7 mouse cellular contexts compared by ENCODE assay signal in the genomic region with DNA sequence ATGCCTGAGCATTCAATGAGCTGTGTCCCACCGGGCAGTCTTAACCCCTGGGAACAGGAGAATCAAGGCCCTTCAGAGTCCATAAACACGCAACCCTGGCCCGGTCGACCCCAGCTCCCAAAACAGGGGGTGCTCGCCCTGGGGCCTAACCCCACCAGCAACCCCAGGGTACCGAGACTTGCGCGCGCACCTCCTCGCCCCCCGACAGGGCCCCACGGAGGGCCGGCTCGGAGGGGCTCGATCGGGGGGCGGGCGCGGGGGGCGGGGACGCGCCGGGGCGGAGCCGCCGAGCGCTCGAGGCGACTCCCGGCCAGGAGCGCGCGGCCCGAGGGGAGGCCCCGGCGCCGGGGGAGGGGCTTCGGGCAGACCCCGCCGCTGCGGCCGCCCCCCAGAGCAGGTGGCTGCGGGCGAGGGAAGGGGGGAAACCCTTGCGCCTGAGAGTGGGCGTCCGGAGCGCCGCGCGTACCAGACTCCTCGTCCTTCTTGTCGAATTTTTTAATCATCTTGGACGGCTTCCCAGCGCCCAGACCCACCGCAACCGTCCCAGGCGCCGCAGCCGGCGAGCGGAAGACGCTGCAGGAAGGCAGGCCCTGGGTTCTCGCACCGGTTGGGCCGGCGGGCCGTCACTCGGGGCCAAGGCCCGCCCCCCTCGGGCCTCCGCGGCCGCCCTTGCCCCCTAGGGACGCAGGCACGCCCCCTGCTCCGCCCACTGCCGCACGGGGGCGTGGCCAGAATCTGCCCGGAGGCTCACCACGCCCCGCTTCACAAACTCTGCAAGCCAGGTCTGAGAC. TPM values are rescaled to one million over a fixed set of nuclear protein-coding genes. Genes with fewer than 3 reads are reported as not detected.
DNase-seq lines count a peak whose midpoint lies in the region; ATAC-seq lines count a peak whose summit lies in the region.

Gene Copg2, minus strand, starts transcription at position 600 of the 791 bp plus-strand sequence.

- H3K27ac ChIP-seq in intestine, embryonic 16.5 days (ENCODE audit: low read length): peak within 1 kb of the TSS; percentile 95
- peak within 1 kb of the TSS; percentile 97 for H3K27ac ChIP-seq in midbrain, embryonic 11.5 days (ENCODE audit: low read depth, low read length)

- intact Hi-C loops in left cerebral cortex, postnatal 36 days (cut with DNase I): loop anchor here (10.0 kb wide), 1 partner anchor 492 kb away; the partner anchor contains the start of gene Klhdc10

- DNase-seq in adrenal gland, adult 2 months: peak; percentile 97
- DNase-seq in embryo, embryonic 11.5 days (ENCODE audit: low read depth, low spot score): peak; percentile 91
- DNase-seq in gastrocnemius, postnatal 4 days (ENCODE audit: low spot score in 2 of 2): peak; percentile 95
- DNase-seq in left cerebral cortex, postnatal 36 days (ENCODE audit: low spot score in 2 of 2): peak; percentile 93 to 96
- peak; percentile 100 for DNase-seq in midbrain, embryonic 11.5 days (ENCODE audit: low spot score, missing footprints)
- peak; percentile 92 for DNase-seq in skeletal muscle tissue, adult 2 months (ENCODE audit: low read depth, low spot score)

- under 1% methylated on average over 65 of the region's 83 CpGs for WGBS in intestine, embryonic 16.5 days
- under 1% methylated on average over 64 of the region's 83 CpGs for WGBS in midbrain, embryonic 11.5 days

- H3K4me3 ChIP-seq in intestine, embryonic 16.5 days (ENCODE audit: low read length): peak within 1 kb of the TSS; percentile 78
- peak within 1 kb of the TSS; percentile 82 for H3K4me3 ChIP-seq in midbrain, embryonic 11.5 days (ENCODE audit: low read depth, low read length)

- H3K4me1 ChIP-seq in intestine, embryonic 16.5 days (ENCODE audit: control insufficient read depth, insufficient read depth, low read length): peaks cover 3% of the 10 kb centered on the region; the same call in 1 of the 2 replicates
- H3K4me1 ChIP-seq in midbrain, embryonic 11.5 days (ENCODE audit: control insufficient read depth, insufficient read depth, low read length): peaks cover 8% of the 10 kb centered on the region

- peak within 1 kb of the TSS; percentile 83 for H3K9ac ChIP-seq in intestine, embryonic 16.5 days (ENCODE audit: low read depth, low read length)
- peak within 1 kb of the TSS; percentile 84 for H3K9ac ChIP-seq in midbrain, embryonic 11.5 days (ENCODE audit: low read length)

- H3K9me3 ChIP-seq in intestine, embryonic 16.5 days (ENCODE audit: control insufficient read depth, low read length): no peaks in the 10 kb centered on the region
- no peaks in the 10 kb centered on the region for H3K9me3 ChIP-seq in midbrain, embryonic 11.5 days (ENCODE audit: control insufficient read depth, low read length)

- H3K4me2 ChIP-seq in intestine, embryonic 16.5 days (ENCODE audit: low read depth, low read length): peak within 1 kb of the TSS; percentile 64
- peak within 1 kb of the TSS; percentile 40 for H3K4me2 ChIP-seq in midbrain, embryonic 11.5 days

- H3K36me3 ChIP-seq in intestine, embryonic 16.5 days (ENCODE audit: control insufficient read depth, insufficient read depth, low read length): no peaks in the 10 kb centered on the region
- H3K36me3 ChIP-seq in midbrain, embryonic 11.5 days (ENCODE audit: control insufficient read depth, insufficient read depth, low read length): no peaks in the 10 kb centered on the region

- ATAC-seq in intestine, embryonic 16.5 days: peak; percentile 100
- ATAC-seq in midbrain, embryonic 11.5 days (ENCODE audit: low FRiP score): peak; percentile 99

- no peaks in the 10 kb centered on the region for H3K27me3 ChIP-seq in intestine, embryonic 16.5 days (replicated peaks; ENCODE audit: control insufficient read depth, insufficient read depth, low read length)
- H3K27me3 ChIP-seq in midbrain, embryonic 11.5 days (ENCODE audit: control insufficient read depth, insufficient read depth, low read length): no peaks in the 10 kb centered on the region

RNA-seq across cellular contexts. Expression of gene Copg2, which starts in this region (rescaled TPM):
- total RNA-seq in adrenal gland, adult 2 months (2021): 10 to 100 TPM; 62.3 to 67.5 TPM
- 3.6 and 5.0 TPM in 2 replicates for polyA plus RNA-seq in adrenal gland, adult 2 months (2012; rRNA removed)
- total RNA-seq in gastrocnemius, postnatal 4 days (2021): 10 to 100 TPM; 43.7 to 44.4 TPM
- polyA plus RNA-seq in intestine, embryonic 16.5 days (2015; fragmentation: Nextera tagmentation; extraction: Ambion mirVana): 17.1 TPM in 2 replicates
- 10 to 100 TPM; 68.4 to 77.7 TPM for total RNA-seq in left cerebral cortex, postnatal 36 days (2021)
- polyA plus RNA-seq in midbrain, embryonic 11.5 days (2014; fragmentation: Nextera tagmentation; extraction: Ambion mirVana): 42.0 and 44.0 TPM in 2 replicates

Comparison
In these comparisons a context has a peak if more than half of its experiments do, and no peak if none do; other contexts are left out.
1. Peak in every context shown above with its lines: DNase-seq, ATAC-seq, H3K4me3 ChIP-seq and H3K27ac ChIP-seq.